Mouse (Mus musculus) retina, embryonic 14.5 days (tissue): ENCODE results near the gene Morn1.

ENCODE experiments used
- DNase-seq: peaks from one replicate; pipeline ENCODE4 v3.0.0-alpha.2; 2015; ENCODE audit warnings: low spot score

Morn1 gene

GRCm38 (mm10) chr4:155120038-155120437 is 33.7 kb downstream of the Morn1 start:
- no peak for DNase-seq

GRCm38 (mm10) chr4:155120583-155120982 is 34.2 kb downstream of the Morn1 start:
- no peak for DNase-seq

- no peak for DNase-seq
These were observed 34.8 kb downstream of the Morn1 start for GRCm38 (mm10) chr4:155121222-155121621.

- no peak for DNase-seq
These were observed 35.6 kb downstream of the Morn1 start for GRCm38 (mm10) chr4:155121915-155122443.

GRCm38 (mm10) chr4:155122444-155123040 is 36.2 kb downstream of the Morn1 start:
- peak; percentile 52 for DNase-seq

- no peak for DNase-seq
These were observed 37.6 kb downstream of the Morn1 start for GRCm38 (mm10) chr4:155123868-155124534.

- no peak for DNase-seq
These were observed 38.9 kb downstream of the Morn1 start for GRCm38 (mm10) chr4:155125310-155125709.

- DNase-seq: no peak
These were observed 39.8 kb downstream of the Morn1 start for GRCm38 (mm10) chr4:155126194-155126593.

GRCm38 (mm10) chr4:155126602-155127372 is 40.4 kb downstream of the Morn1 start:
- DNase-seq: no peak

- DNase-seq: no peak
These were observed 42.0 kb downstream of the Morn1 start for GRCm38 (mm10) chr4:155128411-155128810.

GRCm38 (mm10) chr4:155129132-155129917 is 42.9 kb downstream of the Morn1 start:
- no peak for DNase-seq

GRCm38 (mm10) chr4:155129996-155130395 is 43.6 kb downstream of the Morn1 start:
- no peak for DNase-seq

- no peak for DNase-seq
These were observed 44.2 kb downstream of the Morn1 start for GRCm38 (mm10) chr4:155130616-155131015.

- DNase-seq: no peak
These were observed 46.8 kb downstream of the Morn1 start for GRCm38 (mm10) chr4:155133188-155133587.

GRCm38 (mm10) chr4:155133658-155134417 is 47.5 kb downstream of the Morn1 start:
- DNase-seq: peak; percentile 48

- no peak for DNase-seq
These were observed 48.4 kb downstream of the Morn1 start for GRCm38 (mm10) chr4:155134686-155135172.

GRCm38 (mm10) chr4:155135909-155136585 is 49.7 kb downstream of the Morn1 start:
- no peak for DNase-seq

GRCm38 (mm10) chr4:155137891-155138290 is 51.5 kb downstream of the Morn1 start:
- no peak for DNase-seq

- no peak for DNase-seq
These were observed 52.1 kb downstream of the Morn1 start for GRCm38 (mm10) chr4:155138451-155138850.

- DNase-seq: no peak
These were observed 53.1 kb downstream of the Morn1 start for GRCm38 (mm10) chr4:155139281-155140045.
